ENCODE assay signal across 8 mouse cellular contexts in the genomic region with DNA sequence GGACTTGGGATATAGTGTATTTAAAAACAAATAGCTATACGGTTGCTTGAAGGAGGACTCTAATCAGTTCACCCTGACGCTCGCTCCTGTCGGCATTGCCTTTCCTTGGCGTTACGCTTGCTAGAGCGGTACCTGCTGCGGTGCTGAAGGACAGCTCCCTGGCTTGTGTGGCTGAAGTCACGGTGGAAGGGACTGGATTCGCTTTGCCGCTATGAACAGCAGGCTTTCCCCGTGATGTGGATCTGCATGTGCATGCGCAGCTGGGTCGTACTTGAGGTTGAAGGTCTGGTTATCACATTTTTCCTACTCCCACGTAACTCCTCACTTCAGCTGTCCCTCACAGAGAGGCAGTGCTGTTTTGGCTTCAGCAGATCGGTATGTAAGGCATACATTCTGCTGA. TPM values are rescaled to one million over a fixed set of nuclear protein-coding genes. Genes with fewer than 3 reads are reported as not detected.
A peak's percentile ranks its signal among the peaks of the same experiment; 100 is the strongest.
DNase-seq lines count a peak whose midpoint lies in the region; ATAC-seq and TF ChIP-seq lines count a peak whose summit lies in the region.

No protein-coding gene starts in this region.

- no peak overlapping the region for H3K4me3 ChIP-seq in embryonic fibroblast, embryonic 13.5 days (ENCODE audit: insufficient read depth, low read length)

- peak; percentile 3; the same call in 1 of the 2 replicates for TF ChIP-seq CTCF in embryonic fibroblast, embryonic 13.5 days (IDR thresholded peaks at IDR 0.05; ENCODE audit: borderline replicate concordance, insufficient read depth, low read length)

- no peak overlapping the region for H3K27ac ChIP-seq in embryonic fibroblast, embryonic 13.5 days (ENCODE audit: insufficient read depth, low read length)

- no peak for TF ChIP-seq POLR2A in embryonic fibroblast, embryonic 13.5 days (IDR thresholded peaks at IDR 0.05; ENCODE audit: low read depth, low read length)

- DNase-seq in A20 (ENCODE audit: low read depth, low spot score), result peak; percentile 7
- DNase-seq in ZHBTc4 (ENCODE audit: low read depth, low spot score), result peak; percentile 92
- DNase-seq in heart, postnatal 4 days, result peak; percentile 85
- DNase-seq in kidney, postnatal 36 days, result peak; percentile 83 to 94
- DNase-seq in right cerebral cortex, postnatal 14 days, result peak; percentile 57

- H3K4me1 ChIP-seq in embryonic fibroblast, embryonic 13.5 days (ENCODE audit: control insufficient read depth, insufficient read depth, low read length), result no peaks in the 10 kb centered on the region; the same call in 1 of the 2 replicates

- ATAC-seq in megakaryocyte progenitor cell, adult 5-6 weeks (replicated peaks; ENCODE audit: poor library complexity), result peak; percentile 97
- no peak for ATAC-seq in monocyte, adult 5-6 weeks (replicated peaks; ENCODE audit: insufficient number of reproducible peaks, low FRiP score, low TSS enrichment, poor library complexity, severe bottlenecking)

RNA-seq across cellular contexts. Expression of gene Scn8a, which starts 3.5 kb away (rescaled TPM):
- polyA plus RNA-seq in embryonic fibroblast, embryonic 13.5 days (2011; ENCODE audit: insufficient read length, low read depth, missing spikeins), result 0.09 TPM in 1 of 2 replicates, not detected in the other
- under 1 TPM; 0.50 to 0.83 TPM for total RNA-seq in heart, postnatal 4 days (2021)
- total RNA-seq in megakaryocyte progenitor cell, adult 5-6 weeks (2015), result not detected in 2 replicates
- total RNA-seq in megakaryocyte progenitor cell, adult 5-6 weeks (2017), result not detected in 2 replicates
- not detected in 3 replicates for total RNA-seq in monocyte, adult 5-6 weeks (2017)

Comparison
In these comparisons a context has a peak if more than half of its experiments do, and no peak if none do; other contexts are left out.
1. DNase-seq: peak in every context shown above with its lines; median percentile 92 in ZHBTc4; 88 in kidney, postnatal 36 days; 85 in heart, postnatal 4 days; 57 in right cerebral cortex, postnatal 14 days; 7 in A20.